Mouse (Mus musculus): Measurements from ENCODE around the gene Spsb1. TPM values are rescaled to one million over a fixed set of nuclear protein-coding genes. Genes with fewer than 3 reads are reported as not detected.

The Spsb1 gene
- polyA plus RNA-seq, 1 experiment from 2014 or later: 7.5 TPM

DNA sequence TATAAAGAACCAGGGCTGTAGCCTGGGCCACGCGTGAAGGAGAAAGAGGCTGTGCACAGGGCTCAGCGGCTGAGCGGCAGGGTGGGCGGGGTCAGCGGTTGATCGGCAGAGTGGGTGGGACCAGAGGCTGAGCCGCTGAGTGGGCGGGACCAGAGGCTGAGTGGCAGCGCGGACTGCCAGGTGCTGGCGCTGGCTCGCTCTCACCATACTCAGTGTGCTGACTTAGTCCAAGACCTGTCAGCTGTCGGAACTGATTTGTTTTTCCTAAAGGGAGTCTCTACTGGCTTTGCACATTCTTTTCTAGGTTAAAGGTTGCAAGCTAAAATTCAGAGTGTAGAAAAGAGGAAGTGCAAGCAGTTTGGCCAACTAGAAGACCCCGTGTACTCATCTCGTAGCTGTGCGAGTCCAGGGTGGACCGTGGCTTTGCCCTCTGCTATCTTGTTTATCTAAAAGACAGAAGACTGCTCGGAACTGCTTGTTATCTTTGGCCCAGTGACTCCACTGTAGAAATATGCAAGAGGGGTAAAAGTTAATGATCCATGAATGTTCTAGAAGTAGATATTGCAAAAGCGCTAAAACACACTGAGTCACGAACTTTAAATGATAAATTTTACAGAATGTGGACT, 34.2 kb upstream of the Spsb1 start:
- peak overlapping the region; percentile 7; the same call in 1 of the 2 replicates for H3K4me3 ChIP-seq (ENCODE audit: low read depth, low read length)
- WGBS: 12% methylated on average over 21 of the region's 21 CpGs
- H3K4me1 ChIP-seq (replicated peaks; ENCODE audit: control insufficient read depth, insufficient read depth, low read length): peaks cover 15% of the 10 kb centered on the region
- H3K9me3 ChIP-seq (ENCODE audit: control insufficient read depth, low read length): no peaks in the 10 kb centered on the region
- no peak overlapping the region for H3K27ac ChIP-seq (ENCODE audit: low read depth, low read length)
- no peaks in the 10 kb centered on the region; the same call in none of the 2 replicates for H3K27me3 ChIP-seq (ENCODE audit: control insufficient read depth, insufficient read depth, low read length)
- H3K4me2 ChIP-seq (ENCODE audit: low read depth, low read length, severe bottlenecking): peak overlapping the region; percentile 66
- ATAC-seq (replicated peaks; ENCODE audit: low FRiP score): peak; percentile 91
- no peak overlapping the region; the same call in 1 of the 2 replicates for H3K9ac ChIP-seq (ENCODE audit: low read length)
- DNase-seq (ENCODE audit: low spot score): peak; percentile 90
- no peaks in the 10 kb centered on the region for H3K36me3 ChIP-seq (ENCODE audit: control insufficient read depth, insufficient read depth, low read length)

DNA sequence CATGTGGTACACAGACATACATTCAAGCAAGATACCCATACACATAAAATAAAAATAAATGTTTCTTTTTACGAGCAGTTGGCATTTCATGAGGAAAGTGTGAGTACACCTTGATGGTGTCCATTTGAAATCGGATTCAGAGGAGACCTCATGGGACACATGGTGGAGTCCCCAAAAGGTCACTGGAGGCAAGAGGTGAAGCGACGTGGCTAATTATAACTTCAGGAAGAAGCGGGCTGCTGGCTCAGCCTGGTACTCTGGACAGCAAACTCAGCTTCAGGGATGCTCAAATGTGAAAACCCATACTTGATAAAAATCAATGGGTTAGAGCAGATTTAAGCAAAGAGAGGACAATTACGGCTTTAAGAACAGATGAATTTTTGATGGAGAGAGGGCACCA, 33.5 kb upstream of the Spsb1 start:
- Histone ChIP-seq H3K9ac (ENCODE audit: low read length) (no peak overlapping the region; the same call in 1 of the 2 replicates), H3K27me3 (ENCODE audit: control insufficient read depth, insufficient read depth, low read length) (no peaks in the 10 kb centered on the region; the same call in none of the 2 replicates), H3K4me1 (replicated peaks; ENCODE audit: control insufficient read depth, insufficient read depth, low read length) (peaks cover 15% of the 10 kb centered on the region), H3K27ac (ENCODE audit: low read depth, low read length) (no peak overlapping the region), H3K4me3 (ENCODE audit: low read depth, low read length) (no peak overlapping the region), H3K9me3 (ENCODE audit: control insufficient read depth, low read length) (no peaks in the 10 kb centered on the region), H3K4me2 (ENCODE audit: low read depth, low read length, severe bottlenecking) (no peak overlapping the region), H3K36me3 (ENCODE audit: control insufficient read depth, insufficient read depth, low read length) (no peaks in the 10 kb centered on the region)
- ATAC-seq (replicated peaks; ENCODE audit: low FRiP score) (no peak), DNase-seq (ENCODE audit: low spot score) (no peak)
- WGBS: 86% methylated on average over 6 of the region's 6 CpGs

DNA sequence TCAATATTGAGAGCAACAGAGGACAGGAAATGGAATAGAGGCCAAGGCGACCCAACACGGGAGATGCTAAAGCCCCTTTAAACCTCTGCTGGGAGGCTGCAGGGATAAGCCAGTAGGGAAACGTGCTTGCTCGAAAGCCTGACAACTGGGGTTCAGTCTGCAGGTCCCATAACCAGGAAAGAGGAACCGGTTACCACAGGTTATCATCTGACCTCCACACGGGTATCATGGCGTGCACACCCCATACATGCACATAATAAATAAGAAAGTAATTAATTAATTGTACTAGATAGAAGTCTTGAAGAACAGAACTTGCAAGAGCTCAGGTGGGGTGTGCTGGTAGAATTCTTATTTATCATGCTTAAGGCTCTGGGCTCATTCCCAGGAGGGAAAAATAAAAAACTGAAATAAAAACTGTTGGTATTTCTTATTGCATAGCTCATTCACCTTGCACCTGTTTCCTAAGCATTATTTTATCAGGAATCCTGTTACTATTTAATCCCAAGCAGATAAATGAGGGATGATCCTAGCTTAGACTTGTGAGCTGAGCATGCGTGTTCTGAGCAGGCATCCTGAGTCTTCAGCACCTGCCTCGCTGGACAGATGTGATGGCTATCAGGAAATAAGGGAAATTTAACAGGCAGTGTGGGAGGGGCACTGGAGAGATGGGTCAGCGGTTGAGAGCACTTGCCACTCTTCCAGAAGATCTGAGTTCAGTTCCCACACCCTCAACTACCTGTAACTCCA, 32.0 kb upstream of the Spsb1 start:
- Histone ChIP-seq H3K4me3 (ENCODE audit: low read depth, low read length) (no peak overlapping the region), H3K9ac (ENCODE audit: low read length) (no peak overlapping the region), H3K36me3 (ENCODE audit: control insufficient read depth, insufficient read depth, low read length) (no peaks in the 10 kb centered on the region), H3K27ac (ENCODE audit: low read depth, low read length) (no peak overlapping the region), H3K9me3 (ENCODE audit: control insufficient read depth, low read length) (no peaks in the 10 kb centered on the region), H3K27me3 (ENCODE audit: control insufficient read depth, insufficient read depth, low read length) (no peaks in the 10 kb centered on the region; the same call in none of the 2 replicates), H3K4me2 (ENCODE audit: low read depth, low read length, severe bottlenecking) (no peak overlapping the region), H3K4me1 (replicated peaks; ENCODE audit: control insufficient read depth, insufficient read depth, low read length) (peaks cover 15% of the 10 kb centered on the region)
- ATAC-seq (replicated peaks; ENCODE audit: low FRiP score): no peak
- 79% methylated on average over 10 of the region's 10 CpGs for WGBS
- no peak for DNase-seq (ENCODE audit: low spot score)

DNA sequence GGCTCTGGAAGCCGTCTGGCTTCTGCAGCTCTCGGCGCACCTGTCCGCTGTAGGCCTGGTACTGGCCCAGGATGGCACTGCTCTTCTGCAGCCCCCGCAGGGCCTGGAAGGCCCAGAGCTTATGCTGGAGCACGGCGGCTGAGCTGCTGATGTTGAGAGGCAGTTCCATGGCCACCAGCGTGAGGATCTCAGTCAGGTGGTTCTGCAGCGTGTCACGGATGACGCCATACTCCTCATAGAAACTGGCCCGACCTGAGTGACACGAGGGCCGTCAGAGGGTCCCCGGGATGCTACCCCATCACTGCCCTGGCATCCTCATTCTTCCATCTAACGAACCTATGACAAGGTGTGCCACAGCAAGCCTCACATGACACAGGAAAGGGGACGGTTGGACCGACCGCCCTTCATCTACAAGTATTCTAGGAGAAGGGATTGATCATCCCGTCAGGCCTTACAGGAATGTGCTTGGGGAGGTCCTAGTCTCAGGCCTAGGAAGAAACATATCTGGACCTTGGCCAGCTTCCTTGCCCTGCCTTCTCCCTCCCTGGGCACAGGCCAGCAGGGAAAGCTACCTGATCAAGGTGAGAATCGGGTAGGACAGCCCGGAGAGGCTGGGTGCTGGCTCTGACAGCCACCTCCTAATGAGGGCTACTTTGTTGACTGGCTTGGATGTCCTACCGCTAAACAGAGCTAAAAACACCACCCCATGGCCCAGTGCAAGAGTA, 29.2 kb upstream of the Spsb1 start:
- Histone ChIP-seq H3K36me3 (ENCODE audit: control insufficient read depth, insufficient read depth, low read length) (no peaks in the 10 kb centered on the region), H3K9me3 (ENCODE audit: control insufficient read depth, low read length) (no peaks in the 10 kb centered on the region), H3K27ac (ENCODE audit: low read depth, low read length) (no peak overlapping the region), H3K4me1 (replicated peaks; ENCODE audit: control insufficient read depth, insufficient read depth, low read length) (peaks cover 5% of the 10 kb centered on the region; the same call in 1 of the 2 replicates), H3K4me2 (ENCODE audit: low read depth, low read length, severe bottlenecking) (no peak overlapping the region), H3K27me3 (ENCODE audit: control insufficient read depth, insufficient read depth, low read length) (no peaks in the 10 kb centered on the region), H3K4me3 (ENCODE audit: low read depth, low read length) (no peak overlapping the region), H3K9ac (ENCODE audit: low read length) (no peak overlapping the region)
- no peak for DNase-seq (ENCODE audit: low spot score)
- no peak for ATAC-seq (replicated peaks; ENCODE audit: low FRiP score)
- WGBS: 91% methylated on average over 23 of the region's 23 CpGs

DNA sequence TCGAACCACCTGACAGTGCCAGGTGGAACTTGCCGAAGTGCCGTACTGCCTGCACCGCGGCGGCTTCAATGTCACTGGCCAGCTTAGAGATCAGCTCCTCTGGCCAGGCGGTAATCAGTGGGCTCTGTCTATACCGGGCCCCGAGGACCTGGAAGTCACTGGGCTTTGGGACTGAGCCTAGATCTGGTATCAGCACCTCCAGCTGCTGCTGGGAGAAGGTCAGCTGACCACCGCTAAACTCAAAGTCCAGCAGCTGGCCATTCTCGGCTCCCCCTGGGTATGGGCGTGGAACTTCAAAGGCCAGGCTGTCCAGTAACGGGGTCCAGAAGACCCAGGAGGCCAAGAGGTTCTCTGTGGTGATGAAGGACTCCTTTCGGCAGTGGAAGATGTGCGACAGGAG, 27.3 kb upstream of the Spsb1 start:
- Histone ChIP-seq H3K27ac (ENCODE audit: low read depth, low read length) (no peak overlapping the region), H3K9me3 (ENCODE audit: control insufficient read depth, low read length) (no peaks in the 10 kb centered on the region), H3K9ac (ENCODE audit: low read length) (no peak overlapping the region), H3K4me1 (replicated peaks; ENCODE audit: control insufficient read depth, insufficient read depth, low read length) (0 out of 2 replicates have a peak, but pooled peaks cover 4% of the 10 kb centered on the region), H3K4me3 (ENCODE audit: low read depth, low read length) (no peak overlapping the region), H3K4me2 (ENCODE audit: low read depth, low read length, severe bottlenecking) (no peak overlapping the region), H3K27me3 (ENCODE audit: control insufficient read depth, insufficient read depth, low read length) (no peaks in the 10 kb centered on the region), H3K36me3 (ENCODE audit: control insufficient read depth, insufficient read depth, low read length) (no peaks in the 10 kb centered on the region)
- ATAC-seq (replicated peaks; ENCODE audit: low FRiP score): no peak
- DNase-seq (ENCODE audit: low spot score): no peak
- WGBS: 81% methylated on average over 15 of the region's 15 CpGs

DNA sequence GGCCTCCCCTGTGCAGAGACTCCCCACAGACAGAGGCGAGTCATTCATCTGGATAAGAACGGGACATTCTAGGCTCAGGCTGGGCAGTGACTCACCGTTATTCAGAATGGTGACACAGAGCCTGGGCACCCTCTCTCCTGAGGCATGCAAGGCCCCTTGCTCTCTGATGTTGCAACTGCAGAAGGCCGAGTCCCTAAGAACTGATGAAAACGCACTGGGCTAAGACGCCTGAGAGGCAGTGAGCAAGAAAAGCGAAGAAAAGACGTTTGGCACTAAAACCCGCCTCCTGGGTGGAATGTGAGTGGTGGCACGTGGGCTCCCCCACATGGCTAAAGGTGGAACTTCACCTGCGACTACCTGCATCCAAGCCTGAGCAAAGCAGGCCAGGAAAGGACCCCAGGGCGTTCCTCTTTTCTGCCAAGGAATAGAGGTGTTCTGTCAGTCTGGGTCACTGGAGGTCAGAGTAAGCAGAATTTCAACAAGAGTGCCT, 25.0 kb upstream of the Spsb1 start:
- Histone ChIP-seq H3K27ac (ENCODE audit: low read depth, low read length) (no peak overlapping the region), H3K36me3 (ENCODE audit: control insufficient read depth, insufficient read depth, low read length) (no peaks in the 10 kb centered on the region), H3K4me3 (ENCODE audit: low read depth, low read length) (peak overlapping the region; percentile 7; the same call in 1 of the 2 replicates), H3K4me1 (replicated peaks; ENCODE audit: control insufficient read depth, insufficient read depth, low read length) (0 out of 2 replicates have a peak, but pooled peaks cover 4% of the 10 kb centered on the region), H3K27me3 (ENCODE audit: control insufficient read depth, insufficient read depth, low read length) (no peaks in the 10 kb centered on the region), H3K9ac (ENCODE audit: low read length) (peak overlapping the region; percentile 45), H3K9me3 (ENCODE audit: control insufficient read depth, low read length) (no peaks in the 10 kb centered on the region), H3K4me2 (ENCODE audit: low read depth, low read length, severe bottlenecking) (peak overlapping the region; percentile 60)
- WGBS: 4% methylated on average over 12 of the region's 12 CpGs
- ATAC-seq (replicated peaks; ENCODE audit: low FRiP score) (peak; percentile 51; the same call in 1 of the 2 replicates), DNase-seq (ENCODE audit: low spot score) (peak; percentile 93)

DNA sequence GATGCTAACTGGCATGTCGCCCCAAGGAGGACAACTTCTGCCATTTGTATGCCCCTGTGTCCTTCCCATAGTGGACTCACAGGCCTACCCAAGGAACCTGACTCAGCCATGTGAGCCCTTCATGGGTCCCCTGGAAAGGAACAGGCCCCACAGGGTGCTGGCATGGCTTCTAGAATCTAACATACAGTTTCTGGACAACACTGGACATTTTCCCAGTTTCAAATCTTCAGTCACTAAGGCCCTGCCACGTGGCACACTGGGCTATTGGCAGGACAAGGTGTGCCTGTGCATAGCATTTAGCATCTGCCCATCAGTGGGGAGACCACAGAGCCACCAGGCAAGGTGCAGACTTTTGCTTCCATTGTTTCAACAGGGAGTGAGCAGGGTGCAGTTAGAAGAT, 24.0 kb upstream of the Spsb1 start:
- no peak for DNase-seq (ENCODE audit: low spot score)
- no peak overlapping the region for H3K9ac ChIP-seq (ENCODE audit: low read length)
- 86% methylated on average over 2 of the region's 2 CpGs for WGBS
- H3K36me3 ChIP-seq (ENCODE audit: control insufficient read depth, insufficient read depth, low read length): no peaks in the 10 kb centered on the region
- no peak overlapping the region for H3K4me3 ChIP-seq (ENCODE audit: low read depth, low read length)
- no peak for ATAC-seq (replicated peaks; ENCODE audit: low FRiP score)
- no peak overlapping the region for H3K4me2 ChIP-seq (ENCODE audit: low read depth, low read length, severe bottlenecking)
- H3K4me1 ChIP-seq (replicated peaks; ENCODE audit: control insufficient read depth, insufficient read depth, low read length): 0 out of 2 replicates have a peak, but pooled peaks cover 4% of the 10 kb centered on the region
- H3K27ac ChIP-seq (ENCODE audit: low read depth, low read length): no peak overlapping the region
- H3K27me3 ChIP-seq (ENCODE audit: control insufficient read depth, insufficient read depth, low read length): no peaks in the 10 kb centered on the region
- H3K9me3 ChIP-seq (ENCODE audit: control insufficient read depth, low read length): no peaks in the 10 kb centered on the region

DNA sequence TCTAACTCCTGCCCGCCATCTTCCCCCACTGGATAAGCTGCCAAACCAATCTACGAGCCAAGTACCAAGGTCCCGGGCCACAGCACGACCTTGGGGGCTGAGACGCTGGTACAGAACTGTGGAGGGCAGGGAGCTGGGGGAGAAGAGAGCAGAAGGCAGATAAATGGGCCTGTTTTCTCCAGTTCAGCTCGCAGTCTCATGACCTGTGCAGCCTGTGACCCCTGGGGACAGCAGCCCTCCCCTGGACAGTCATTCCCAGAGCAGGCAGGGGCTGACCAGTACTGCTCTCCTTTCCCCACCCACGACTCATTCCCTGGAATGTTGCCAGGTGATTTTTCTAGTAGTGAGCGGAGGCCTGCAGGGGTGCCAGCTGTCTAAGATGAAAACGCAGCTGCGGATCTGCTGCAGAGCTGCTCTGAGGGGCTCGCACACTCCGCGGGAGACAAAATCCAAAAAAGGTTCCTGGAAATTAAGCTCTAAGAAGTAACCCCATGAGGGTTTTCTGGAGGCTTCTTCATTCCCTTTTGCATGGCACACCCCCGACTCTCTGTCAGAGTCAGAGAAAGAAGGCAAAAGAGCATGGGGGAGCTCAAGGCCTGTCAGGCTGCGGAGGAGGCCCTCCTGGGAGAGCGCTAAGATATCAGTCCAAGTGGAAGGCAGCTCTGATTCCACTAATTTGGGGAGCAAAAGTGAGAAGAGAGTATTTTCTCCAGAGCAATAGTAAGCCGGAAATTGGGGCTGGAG, 23.1 kb upstream of the Spsb1 start:
- no peak overlapping the region for H3K4me2 ChIP-seq (ENCODE audit: low read depth, low read length, severe bottlenecking)
- no peaks in the 10 kb centered on the region for H3K27me3 ChIP-seq (ENCODE audit: control insufficient read depth, insufficient read depth, low read length)
- ATAC-seq (replicated peaks; ENCODE audit: low FRiP score) (no peak), DNase-seq (ENCODE audit: low spot score) (no peak)
- WGBS: 71% methylated on average over 17 of the region's 17 CpGs
- H3K4me3 ChIP-seq (ENCODE audit: low read depth, low read length): no peak overlapping the region
- H3K27ac ChIP-seq (ENCODE audit: low read depth, low read length): no peak overlapping the region
- no peak overlapping the region for H3K9ac ChIP-seq (ENCODE audit: low read length)
- H3K9me3 ChIP-seq (ENCODE audit: control insufficient read depth, low read length): no peaks in the 10 kb centered on the region
- H3K4me1 ChIP-seq (replicated peaks; ENCODE audit: control insufficient read depth, insufficient read depth, low read length): 0 out of 2 replicates have a peak, but pooled peaks cover 4% of the 10 kb centered on the region
- H3K36me3 ChIP-seq (ENCODE audit: control insufficient read depth, insufficient read depth, low read length): no peaks in the 10 kb centered on the region
